Mouse (Mus musculus) embryonic fibroblast, embryonic 13.5 days (primary cell): Measurements from ENCODE around the gene Maml2.

Experiments
- CTCF ChIP-seq: IDR thresholded peaks from 2 replicates; pipeline ENCODE4 v1.5.1; 2011; ENCODE audit warnings: mild to moderate bottlenecking, control low read depth, low read length, moderate library complexity, borderline replicate concordance; ENCODE audit not compliant: insufficient read depth
- POLR2A ChIP-seq: IDR thresholded peaks from 2 replicates; pipeline ENCODE4 v1.6.1; 2011; ENCODE audit warnings: low read depth, mild to moderate bottlenecking, control low read depth, low read length, moderate library complexity

GRCm38 (mm10) chr9:13539535-13539934, 241.8 kb downstream of the Maml2 start:
- no peak for TF ChIP-seq CTCF
- TF ChIP-seq POLR2A: no peak
